Mouse (Mus musculus) heart, embryonic 11.5 days (tissue): ENCODE measurements around the gene Cpped1. TPM values are rescaled to one million over a fixed set of nuclear protein-coding genes. Genes with fewer than 3 reads are reported as not detected.

Experiments used
- polyA plus RNA-seq: library from polyadenylated mRNA; unstranded; fragments of >200 nt; fragmentation: Nextera tagmentation; extraction: Ambion mirVana; gene quantifications from 2 replicates; pipeline ENCODE4 v1.2.1, GENCODE M21; 2014

Gene Cpped1
- polyA plus RNA-seq, 1 experiment from 2014 or later = 34.5 TPM

Other genes starting within 250 kb of the Cpped1 start
- 0.27 and 0.72 TPM in 2 replicates for gene Shisa9, start 74.7 kb upstream of the Cpped1 start, polyA plus RNA-seq